Mouse (Mus musculus): ENCODE data around the gene Muc20.

Muc20 gene

GRCm38 (mm10) chr16:32795177-32795576 lies 2.1 kb downstream of the Muc20 start:
- DNase-seq (ENCODE audit: low spot score), result no peak

- no peak for DNase-seq (ENCODE audit: low spot score)
Measured at GRCm38 (mm10) chr16:32790056-32790455, 7.2 kb downstream of the Muc20 start.

DNA sequence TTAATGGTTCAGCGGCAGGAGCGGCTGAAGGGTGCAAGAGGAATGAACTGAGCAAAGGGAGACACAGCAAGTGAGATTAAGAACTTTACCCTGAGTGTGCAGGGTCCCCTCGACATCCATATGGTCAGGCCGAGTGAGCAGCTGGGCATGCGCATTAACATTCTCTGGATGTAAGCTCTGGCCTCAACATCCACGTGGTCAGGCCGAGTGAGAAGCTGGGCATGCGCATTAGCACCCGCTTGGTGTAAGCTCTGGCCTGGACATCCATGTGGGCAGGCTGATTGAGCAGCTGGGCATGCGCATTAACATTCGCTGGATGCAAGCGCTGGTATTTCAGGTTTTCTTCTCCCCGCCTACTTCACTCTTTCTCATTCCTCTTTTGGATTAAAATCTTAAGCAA lies 12.4 kb downstream of the Muc20 start:
- DNase-seq (ENCODE audit: low spot score), result no peak

- no peak for DNase-seq (ENCODE audit: low spot score)
Measured at GRCm38 (mm10) chr16:32783324-32784062, 13.7 kb downstream of the Muc20 start.

- no peak for DNase-seq (ENCODE audit: low spot score)
Measured at GRCm38 (mm10) chr16:32778956-32779355, 18.3 kb downstream of the Muc20 start.

- DNase-seq (ENCODE audit: low spot score), result no peak
Measured at GRCm38 (mm10) chr16:32776676-32777075, 20.6 kb downstream of the Muc20 start.

DNA sequence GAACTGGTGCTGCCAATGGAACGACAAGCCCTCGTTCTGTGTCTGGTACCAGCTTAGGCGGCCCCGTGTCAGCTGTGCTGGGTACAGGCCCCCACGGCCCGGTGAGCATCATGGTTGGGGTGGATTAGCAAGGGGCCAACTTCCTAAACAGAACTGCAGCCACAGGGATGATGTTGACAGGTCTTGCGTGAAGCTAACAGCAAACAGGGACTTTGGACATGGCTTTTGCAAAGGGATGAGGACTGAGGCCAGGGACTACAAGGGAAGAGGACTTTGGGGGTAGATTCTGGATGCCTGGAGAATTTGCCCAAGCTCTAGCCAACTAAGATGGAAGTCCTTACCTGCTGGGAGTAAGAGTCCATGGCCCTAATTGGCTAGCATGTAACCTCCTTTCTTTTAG lies 30.3 kb downstream of the Muc20 start:
- no peak for DNase-seq (ENCODE audit: low spot score)

DNA sequence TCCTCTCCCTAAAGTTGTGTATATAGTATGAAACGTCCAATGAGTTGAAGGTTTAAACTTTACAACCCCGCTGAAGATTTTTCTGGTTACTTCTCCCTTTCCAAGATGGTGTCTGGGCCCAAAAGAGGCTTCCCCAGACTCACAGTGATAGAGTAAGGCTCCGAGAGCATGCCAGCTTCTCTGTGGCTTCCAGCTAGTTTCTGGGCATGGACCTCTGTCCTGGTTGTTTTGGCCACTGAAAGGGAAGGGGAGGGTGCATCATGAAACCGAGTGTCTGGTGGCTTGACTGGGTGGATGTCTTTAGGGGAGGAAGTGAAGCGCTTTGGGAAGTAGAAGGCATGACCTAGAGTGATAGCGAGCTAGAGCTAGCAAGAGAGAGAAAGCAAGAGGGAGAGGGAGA lies 32.3 kb downstream of the Muc20 start:
- no peak for DNase-seq (ENCODE audit: low spot score)

- no peak for DNase-seq (ENCODE audit: low spot score)
Measured at GRCm38 (mm10) chr16:32764550-32764949, 32.7 kb downstream of the Muc20 start.

GRCm38 (mm10) chr16:32750242-32751127 lies 46.8 kb downstream of the Muc20 start:
- DNase-seq (ENCODE audit: low spot score), result no peak

DNA sequence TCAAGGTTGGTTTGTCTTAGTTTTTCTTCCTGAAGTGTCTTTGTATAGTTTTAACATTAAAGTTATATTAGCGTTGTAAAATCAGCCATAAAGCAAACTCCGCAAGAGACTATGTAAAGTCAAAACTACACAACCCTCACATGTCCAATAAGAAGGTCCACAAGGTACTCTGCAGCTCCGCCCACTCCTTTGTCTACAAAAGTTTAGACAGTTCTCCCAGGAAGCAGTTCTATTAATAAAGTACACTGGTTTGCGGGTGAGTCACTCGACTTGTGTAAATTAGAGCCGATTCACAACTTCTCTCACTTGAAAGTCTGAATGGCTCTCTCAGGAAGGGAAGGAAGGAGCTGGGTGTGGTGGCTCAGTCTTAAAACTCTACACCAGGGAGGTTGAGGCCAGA lies 51.4 kb downstream of the Muc20 start:
- no peak for DNase-seq (ENCODE audit: low spot score)

GRCm38 (mm10) chr16:32742712-32743111 lies 54.5 kb downstream of the Muc20 start:
- no peak for DNase-seq (ENCODE audit: low spot score)

DNA sequence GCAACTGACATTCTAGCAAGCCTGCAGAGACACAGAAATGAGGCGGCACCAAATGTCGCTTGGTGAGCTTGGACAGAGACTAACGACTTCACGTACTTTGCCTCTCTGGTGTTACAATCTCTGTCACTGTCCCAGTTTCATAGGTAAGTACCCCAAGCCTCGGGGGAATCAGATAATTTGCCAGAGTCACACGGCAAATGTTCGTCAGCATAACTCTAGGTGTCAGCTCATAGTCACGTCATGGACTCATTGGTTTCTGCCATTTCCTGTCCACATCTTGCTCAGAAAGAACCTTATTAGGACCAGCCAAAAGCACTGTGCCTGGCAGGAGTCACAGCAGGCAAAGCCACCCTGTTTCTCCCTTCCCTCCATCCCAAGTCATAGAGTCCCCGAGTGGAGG lies 55.9 kb downstream of the Muc20 start:
- DNase-seq (ENCODE audit: low spot score), result no peak

DNA sequence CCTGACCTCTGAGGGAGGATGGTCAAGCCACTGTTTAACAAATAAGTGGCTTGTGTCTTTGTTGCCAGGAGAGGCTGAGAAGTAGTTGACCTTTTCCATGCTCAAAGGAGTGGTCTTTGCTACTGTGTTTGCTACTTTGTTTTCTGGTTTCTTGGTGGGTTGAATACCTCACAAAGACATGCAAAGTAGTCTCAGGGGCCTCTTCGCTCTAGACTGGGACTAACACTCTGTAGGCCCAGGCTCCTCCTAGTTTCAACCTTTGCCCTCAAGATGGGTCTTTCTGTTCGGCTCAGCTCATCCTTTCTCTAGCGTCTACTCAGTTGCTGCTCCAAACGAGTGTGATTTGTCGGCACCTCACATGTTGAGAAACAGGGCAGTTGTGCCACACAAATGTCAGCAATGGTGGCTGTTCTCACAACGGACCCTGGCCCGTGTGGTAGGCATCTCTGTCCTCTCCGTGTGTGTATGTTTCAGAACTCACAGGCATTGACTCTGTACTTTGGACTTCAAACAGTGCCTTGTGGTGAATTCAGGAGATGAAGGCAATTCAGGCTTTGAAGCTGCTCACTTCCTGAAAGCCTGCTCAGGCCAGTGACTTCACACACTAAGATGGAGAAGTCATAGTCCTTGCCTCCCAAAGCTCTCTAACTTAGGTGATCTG lies 57.1 kb downstream of the Muc20 start:
- no peak for DNase-seq (ENCODE audit: low spot score)

DNA sequence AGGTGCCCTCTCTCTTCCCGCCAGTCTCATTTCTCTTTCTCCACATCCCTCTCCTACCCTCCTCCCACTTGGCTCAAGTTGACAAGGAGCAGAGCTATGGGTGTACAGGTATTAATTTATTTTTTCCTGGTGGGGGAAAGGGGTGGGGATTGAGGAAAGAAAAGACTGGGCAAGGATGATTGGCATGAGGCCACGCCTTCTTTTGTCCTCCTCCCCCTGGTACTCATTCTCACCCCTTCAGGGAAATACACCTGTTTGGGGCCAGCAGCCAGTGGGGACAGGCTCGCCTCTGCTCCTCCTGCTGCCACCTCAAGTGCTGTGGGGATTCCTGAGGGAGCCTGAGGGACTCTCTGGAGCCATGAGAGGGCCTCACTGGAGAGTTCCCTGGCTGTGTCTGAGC lies 61.2 kb downstream of the Muc20 start:
- no peak for DNase-seq (ENCODE audit: low spot score)

GRCm38 (mm10) chr16:32735586-32735985 lies 61.6 kb downstream of the Muc20 start, which contains the start of gene Muc4:
Gene Muc4 (plus strand): TSS chr16:32735886.
- no peak for DNase-seq (ENCODE audit: low spot score)

GRCm38 (mm10) chr16:32733213-32733612 lies 64.0 kb downstream of the Muc20 start:
- no peak for DNase-seq (ENCODE audit: low spot score)

DNA sequence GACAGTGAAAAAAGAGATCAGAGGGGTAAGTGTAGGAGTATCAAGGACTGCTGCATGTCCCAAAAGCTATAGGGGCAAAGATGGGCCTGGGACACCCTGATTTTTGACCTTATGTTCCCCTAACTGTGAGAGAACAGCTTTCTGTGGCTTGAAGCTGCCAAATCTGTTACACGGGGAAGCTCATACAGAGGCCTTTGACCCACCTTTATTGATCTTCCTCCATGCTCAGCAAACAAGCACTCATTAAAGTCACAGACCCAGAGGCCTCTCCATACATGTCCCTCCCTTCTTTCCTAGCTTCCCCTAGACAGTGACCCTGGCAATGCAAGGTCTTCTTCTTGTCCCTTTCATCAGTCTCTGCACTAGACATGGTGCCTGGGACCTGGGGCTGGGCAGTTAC lies 68.5 kb downstream of the Muc20 start:
- no peak for DNase-seq (ENCODE audit: low spot score)

DNA sequence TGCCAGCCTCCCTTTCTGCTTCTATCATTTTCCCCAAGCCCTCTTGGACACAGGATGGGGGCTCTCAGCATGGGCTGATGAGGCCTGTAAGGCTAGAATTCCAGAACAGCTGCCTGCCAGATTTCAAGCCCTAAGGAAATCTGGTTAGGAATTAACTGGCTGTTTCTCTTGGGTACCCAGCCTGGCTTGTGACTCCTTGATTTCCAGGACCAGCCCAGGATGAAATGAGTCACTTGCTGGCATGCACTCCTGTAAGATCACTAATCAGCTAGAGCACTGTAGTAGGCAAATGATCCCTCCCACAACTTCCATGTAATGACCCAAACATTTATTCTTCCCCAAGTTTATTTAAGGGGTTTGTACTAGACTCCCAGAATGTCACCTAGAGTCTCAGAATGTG lies 69.0 kb downstream of the Muc20 start:
- no peak for DNase-seq (ENCODE audit: low spot score)
